Mouse (Mus musculus): ENCODE results near the gene Keap1. TPM values are rescaled to one million over a fixed set of nuclear protein-coding genes. Genes with fewer than 3 reads are reported as not detected.

Gene Keap1
- 9.5 TPM for polyA plus RNA-seq (2014; fragmentation: Illumina TruSeq; extraction: RNeasy Lipid Tissue Mini Kit (QIAGEN cat#74804))

DNA sequence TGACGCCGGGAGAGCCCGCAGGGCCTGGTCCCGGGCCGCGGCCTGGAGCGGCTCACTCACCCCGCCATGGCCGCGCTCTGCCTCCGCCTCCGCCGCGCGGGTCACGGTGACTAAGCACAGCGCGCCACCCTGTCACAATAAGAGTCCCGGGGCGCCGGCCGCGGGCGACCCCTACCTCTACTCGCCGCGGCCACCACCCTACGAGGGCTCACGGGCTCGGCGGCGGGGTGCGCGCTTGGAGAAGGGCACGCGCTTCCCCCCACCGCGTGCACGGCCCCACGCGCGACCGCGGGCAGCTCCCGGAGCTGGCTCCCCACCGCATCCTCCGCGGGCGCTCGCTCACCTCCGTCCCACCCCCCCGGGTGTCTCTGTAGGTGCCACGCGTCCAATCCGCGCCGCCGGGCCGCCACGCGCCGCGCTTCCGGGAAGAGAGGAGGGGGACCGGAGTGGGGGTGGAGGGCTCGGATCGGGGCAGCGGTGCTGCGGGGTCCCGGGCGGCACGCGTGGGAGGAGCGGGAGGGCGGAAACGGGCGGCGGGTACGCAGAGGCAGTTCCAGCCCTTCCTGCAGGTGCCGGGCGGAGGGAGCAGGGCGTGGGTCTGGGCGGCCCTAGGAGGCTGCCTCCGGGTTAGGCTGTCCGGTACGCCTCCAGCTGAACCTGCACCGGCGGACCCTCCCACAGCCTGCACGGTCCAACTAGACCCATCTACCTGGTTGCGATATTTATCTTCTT is at the start of gene Keap1:
TSS of gene Keap1 (minus strand) at position 629 of the 732 bp plus-strand sequence.

DNA sequence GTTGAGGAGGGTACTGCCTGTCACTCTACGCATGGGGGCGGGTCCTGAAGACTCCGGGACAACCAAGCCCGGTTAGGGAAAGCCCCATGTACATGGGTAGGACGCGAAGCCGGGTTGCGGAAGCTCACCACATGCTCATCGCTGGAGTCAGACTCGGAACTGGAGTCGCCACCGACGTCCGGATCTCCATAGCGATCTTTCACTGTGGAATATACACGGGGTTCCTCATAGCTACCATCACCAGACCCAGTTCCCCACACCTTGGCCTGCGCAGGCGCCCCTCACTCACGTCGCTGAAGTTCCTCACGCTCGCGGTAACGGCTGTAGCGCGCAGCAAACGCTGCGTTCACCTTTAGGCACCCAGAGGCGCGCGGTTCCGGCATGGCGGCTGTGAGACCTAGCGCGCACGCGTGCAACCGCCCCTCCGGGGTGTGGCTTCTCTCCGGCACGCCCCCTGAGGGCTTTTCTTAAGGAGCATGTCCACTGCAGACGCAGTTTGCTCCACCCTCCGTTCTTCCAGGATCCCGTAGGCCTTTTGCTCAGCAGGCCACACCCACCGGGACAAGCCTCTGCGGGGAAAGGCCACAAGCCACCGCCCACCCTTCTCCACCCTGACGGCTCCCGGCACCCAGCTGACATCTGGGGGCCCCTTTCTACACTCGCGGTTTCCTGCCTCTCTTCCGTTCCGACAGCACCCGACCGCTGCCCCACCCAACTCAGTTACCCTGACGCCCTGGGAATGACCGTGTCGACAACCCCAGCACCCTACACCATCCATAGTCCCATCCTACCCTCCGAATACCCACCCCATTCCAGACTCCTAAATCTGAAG is 48.6 kb upstream of the Keap1 start, which contains the start of gene Kri1:
TSS of gene Kri1 (minus strand) at position 399 of the 832 bp plus-strand sequence.

DNA sequence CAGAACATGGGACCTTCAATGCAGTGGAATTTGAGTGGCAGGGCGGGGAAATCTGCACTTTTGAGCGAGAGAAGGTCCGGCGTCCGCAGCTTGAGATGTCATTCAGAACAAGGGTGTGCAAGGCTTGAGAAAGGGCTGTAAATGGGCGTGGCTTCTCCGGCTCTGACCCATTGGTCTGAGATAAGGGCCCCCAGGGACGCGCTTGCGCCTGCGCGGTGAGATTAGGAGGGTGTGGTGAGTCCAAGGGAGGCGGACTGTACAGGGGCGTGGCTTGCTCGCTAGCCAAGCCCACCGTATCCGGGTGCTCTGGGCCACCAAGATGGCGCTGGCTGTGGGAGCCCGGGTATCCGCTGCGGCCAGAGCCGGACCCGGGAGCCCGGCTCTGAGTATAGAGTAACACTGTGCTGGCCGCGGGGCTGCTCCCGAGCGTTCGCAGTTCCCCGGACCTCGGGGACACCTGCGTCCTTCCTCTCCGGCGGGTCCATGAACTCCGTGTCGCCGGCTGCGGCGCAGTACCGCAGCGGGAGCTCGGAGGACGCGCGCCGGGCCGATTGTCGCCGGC is 25.9 kb upstream of the Keap1 start, which contains the start of gene Atg4d:
TSS of gene Atg4d (plus strand) at position 294 of the 562 bp plus-strand sequence.

DNA sequence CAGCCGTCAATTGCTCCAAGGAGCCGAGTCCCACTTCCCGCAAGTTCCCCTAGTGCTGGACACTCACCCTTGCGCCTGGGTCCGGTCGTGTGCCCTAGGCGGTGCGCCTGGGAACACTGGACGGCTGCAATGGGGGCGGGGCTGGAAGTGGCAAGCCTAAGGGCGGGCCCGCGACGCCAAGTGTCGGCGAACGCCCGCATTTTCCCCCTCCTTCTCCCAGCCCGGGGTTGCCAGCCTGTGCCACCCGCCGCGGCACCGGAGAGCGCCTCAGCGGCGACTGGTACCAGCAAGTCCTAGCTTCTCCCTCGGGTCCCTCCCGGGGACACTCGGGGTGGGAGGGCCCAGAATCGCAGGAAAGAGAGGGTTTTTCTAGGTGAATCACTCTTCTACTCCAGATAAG is 9.2 kb upstream of the Keap1 start, which contains the start of gene S1pr5:
TSS of gene S1pr5 (minus strand) at position 118 of the 400 bp plus-strand sequence.

Other genes starting within 250 kb of the Keap1 start
- 0.63 TPM for gene Mrpl4, start 236.6 kb downstream of the Keap1 start, polyA plus RNA-seq (2014; fragmentation: Illumina TruSeq; extraction: RNeasy Lipid Tissue Mini Kit (QIAGEN cat#74804))
- 4.0 TPM for gene Icam1, start 223.4 kb downstream of the Keap1 start, polyA plus RNA-seq (2014; fragmentation: Illumina TruSeq; extraction: RNeasy Lipid Tissue Mini Kit (QIAGEN cat#74804))
- not detected for gene Icam4, start 210.0 kb downstream of the Keap1 start, polyA plus RNA-seq (2014; fragmentation: Illumina TruSeq; extraction: RNeasy Lipid Tissue Mini Kit (QIAGEN cat#74804))
- gene Icam5, start 207.3 kb downstream of the Keap1 start, polyA plus RNA-seq (2014; fragmentation: Illumina TruSeq; extraction: RNeasy Lipid Tissue Mini Kit (QIAGEN cat#74804)): not detected
- not detected for gene Zglp1, start 172.3 kb downstream of the Keap1 start, polyA plus RNA-seq (2014; fragmentation: Illumina TruSeq; extraction: RNeasy Lipid Tissue Mini Kit (QIAGEN cat#74804))
- not detected for gene Gm49373, start 166.3 kb downstream of the Keap1 start, polyA plus RNA-seq (2014; fragmentation: Illumina TruSeq; extraction: RNeasy Lipid Tissue Mini Kit (QIAGEN cat#74804))
- gene Fdx1l, start 165.7 kb downstream of the Keap1 start, polyA plus RNA-seq (2014; fragmentation: Illumina TruSeq; extraction: RNeasy Lipid Tissue Mini Kit (QIAGEN cat#74804)): not detected
- gene Gm38431, start 147.4 kb downstream of the Keap1 start, polyA plus RNA-seq (2014; fragmentation: Illumina TruSeq; extraction: RNeasy Lipid Tissue Mini Kit (QIAGEN cat#74804)): 0.54 TPM
- gene Raver1, start 147.4 kb downstream of the Keap1 start, polyA plus RNA-seq (2014; fragmentation: Illumina TruSeq; extraction: RNeasy Lipid Tissue Mini Kit (QIAGEN cat#74804)): 16.4 TPM
- 1.4 TPM for gene Tyk2, start 108.1 kb downstream of the Keap1 start, polyA plus RNA-seq (2014; fragmentation: Illumina TruSeq; extraction: RNeasy Lipid Tissue Mini Kit (QIAGEN cat#74804))
- gene Cdc37, start 89.4 kb downstream of the Keap1 start, polyA plus RNA-seq (2014; fragmentation: Illumina TruSeq; extraction: RNeasy Lipid Tissue Mini Kit (QIAGEN cat#74804)): 11.9 TPM
- 0.60 TPM for gene Pde4a, start 73.6 kb downstream of the Keap1 start, polyA plus RNA-seq (2014; fragmentation: Illumina TruSeq; extraction: RNeasy Lipid Tissue Mini Kit (QIAGEN cat#74804))
- not detected for gene S1pr5, start 9.1 kb upstream of the Keap1 start, polyA plus RNA-seq (2014; fragmentation: Illumina TruSeq; extraction: RNeasy Lipid Tissue Mini Kit (QIAGEN cat#74804))
- 0.80 TPM for gene Atg4d, start 25.9 kb upstream of the Keap1 start, polyA plus RNA-seq (2014; fragmentation: Illumina TruSeq; extraction: RNeasy Lipid Tissue Mini Kit (QIAGEN cat#74804))
- gene Kri1, start 48.6 kb upstream of the Keap1 start, polyA plus RNA-seq (2014; fragmentation: Illumina TruSeq; extraction: RNeasy Lipid Tissue Mini Kit (QIAGEN cat#74804)): 3.7 TPM
- gene Cdkn2d, start 52.0 kb upstream of the Keap1 start, polyA plus RNA-seq (2014; fragmentation: Illumina TruSeq; extraction: RNeasy Lipid Tissue Mini Kit (QIAGEN cat#74804)): 3.8 TPM
- 0.74 TPM for gene Ap1m2, start 73.0 kb upstream of the Keap1 start, polyA plus RNA-seq (2014; fragmentation: Illumina TruSeq; extraction: RNeasy Lipid Tissue Mini Kit (QIAGEN cat#74804))
- gene Slc44a2, start 81.3 kb upstream of the Keap1 start, polyA plus RNA-seq (2014; fragmentation: Illumina TruSeq; extraction: RNeasy Lipid Tissue Mini Kit (QIAGEN cat#74804)): 27.2 TPM
- gene Ilf3, start 128.5 kb upstream of the Keap1 start, polyA plus RNA-seq (2014; fragmentation: Illumina TruSeq; extraction: RNeasy Lipid Tissue Mini Kit (QIAGEN cat#74804)): 48.9 TPM
- gene Qtrt1, start 172.5 kb upstream of the Keap1 start, polyA plus RNA-seq (2014; fragmentation: Illumina TruSeq; extraction: RNeasy Lipid Tissue Mini Kit (QIAGEN cat#74804)): not detected
- gene Dnm2, start 185.5 kb upstream of the Keap1 start, polyA plus RNA-seq (2014; fragmentation: Illumina TruSeq; extraction: RNeasy Lipid Tissue Mini Kit (QIAGEN cat#74804)): 11.7 TPM

All from ovary, adult 10 weeks (tissue).